In the genomic region with DNA sequence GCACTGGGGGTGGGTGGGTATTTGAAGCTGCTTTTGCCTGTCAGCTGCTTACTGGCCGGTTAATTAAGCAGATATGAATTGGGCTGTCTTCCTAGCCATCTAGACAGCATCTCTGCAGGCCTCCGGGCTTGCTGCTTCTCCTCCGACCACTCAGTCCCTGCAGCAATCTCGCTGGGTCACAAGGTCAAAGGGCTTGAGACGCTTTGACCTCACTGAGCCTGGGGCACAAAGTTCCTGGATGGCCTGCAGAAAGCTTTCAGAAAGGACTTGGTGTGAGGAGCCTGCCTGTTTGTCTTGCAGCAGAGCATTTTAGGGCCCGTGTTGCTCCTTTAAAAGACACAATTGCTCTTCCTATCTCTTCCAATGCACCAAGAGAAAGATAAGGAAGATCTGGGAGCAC, we compare ENCODE assay signal across 22 mouse cellular contexts.
DNase-seq lines count a peak whose midpoint lies in the region; ATAC-seq lines count a peak whose summit lies in the region.
"Had no signal": no experiment of that assay in that cellular context is flagged by ENCODE, and none has a peak within 500 bp of the region (broad histone marks: within the 10 kb centered on the region; RNA-seq: fewer than 3 reads in every experiment).

No protein-coding gene starts in this region.

- no peaks in the 10 kb centered on the region for H3K36me3 ChIP-seq in heart, embryonic 10.5 days
- no peaks in the 10 kb centered on the region for H3K36me3 ChIP-seq in midbrain, embryonic 10.5 days
- H3K36me3 ChIP-seq in midbrain, embryonic 16.5 days (ENCODE audit: control insufficient read depth, insufficient read depth, low read length) = no peaks in the 10 kb centered on the region
- H3K36me3 ChIP-seq: forebrain, embryonic 10.5 days; hindbrain, embryonic 15.5 days; intestine, embryonic 15.5 days had no signal

- DNase-seq in heart, embryonic 10.5 days (ENCODE audit: low spot score) = no peak
- no peak for DNase-seq in heart, postnatal 14 days
- peak; percentile 29 for DNase-seq in midbrain, embryonic 10.5 days (ENCODE audit: low spot score)
- DNase-seq in left cerebral cortex, postnatal 36 days (ENCODE audit: low spot score in 2 of 2) = no peak
- DNase-seq: adrenal gland, adult 8-10 months; adrenal gland, postnatal 25 days; cerebellum, adult 11-12 months; cerebellum, adult 8-10 months; cerebellum, postnatal 36 days; gastrocnemius, postnatal 10 days; gastrocnemius, postnatal 36 days; heart, adult 2 months; heart, postnatal 36 days had no signal

- intact Hi-C loops in heart, postnatal 14 days (cut with DNase I) = no loop called here
- intact Hi-C loops in left cerebral cortex, postnatal 36 days (cut with DNase I) = no loop called here

- WGBS in heart, embryonic 10.5 days = 33% methylated on average over 6 of the region's 6 CpGs
- WGBS in midbrain, embryonic 10.5 days = 34% methylated on average over 6 of the region's 6 CpGs
- 33% methylated on average over 6 of the region's 6 CpGs for WGBS in midbrain, embryonic 16.5 days

- H3K4me3 ChIP-seq in heart, embryonic 10.5 days = no peak overlapping the region
- no peak overlapping the region for H3K4me3 ChIP-seq in midbrain, embryonic 10.5 days
- no peak overlapping the region for H3K4me3 ChIP-seq in midbrain, embryonic 16.5 days (ENCODE audit: low read depth, low read length)
- H3K4me3 ChIP-seq: forebrain, embryonic 10.5 days; forebrain, embryonic 13.5 days; heart, adult 2 months; hindbrain, embryonic 15.5 days; intestine, embryonic 15.5 days had no signal

- no peaks in the 10 kb centered on the region for H3K9me3 ChIP-seq in heart, embryonic 10.5 days
- no peaks in the 10 kb centered on the region for H3K9me3 ChIP-seq in midbrain, embryonic 10.5 days (replicated peaks)
- no peaks in the 10 kb centered on the region for H3K9me3 ChIP-seq in midbrain, embryonic 16.5 days (replicated peaks; ENCODE audit: control insufficient read depth, low read length, poor library complexity, severe bottlenecking)
- H3K9me3 ChIP-seq: forebrain, embryonic 10.5 days; forebrain, embryonic 13.5 days; hindbrain, embryonic 15.5 days; intestine, embryonic 15.5 days had no signal

- 0 out of 2 replicates have a peak overlapping the region, but pooled peaks have one; percentile 14 for H3K27ac ChIP-seq in heart, embryonic 10.5 days
- H3K27ac ChIP-seq in midbrain, embryonic 10.5 days (replicated peaks) = no peak overlapping the region
- no peak overlapping the region for H3K27ac ChIP-seq in midbrain, embryonic 16.5 days (ENCODE audit: low read length)
- H3K27ac ChIP-seq: forebrain, embryonic 10.5 days; forebrain, embryonic 13.5 days; heart, adult 2 months; hindbrain, embryonic 15.5 days; intestine, embryonic 15.5 days had no signal

- no peak for ATAC-seq in midbrain, embryonic 16.5 days
- ATAC-seq in inflammation-experienced regulatory T-cells, adult 6 months = peak; percentile 28
- ATAC-seq: CD4-positive, CD25-positive, alpha-beta regulatory T cell, adult 4 months; forebrain, embryonic 13.5 days; forebrain, embryonic 16.5 days; intestine, embryonic 15.5 days had no signal

- H3K27me3 ChIP-seq in heart, embryonic 10.5 days (ENCODE audit: insufficient read depth, poor library complexity, severe bottlenecking) = no peaks in the 10 kb centered on the region
- H3K27me3 ChIP-seq in midbrain, embryonic 10.5 days (ENCODE audit: low read depth, poor library complexity, severe bottlenecking) = no peaks in the 10 kb centered on the region; the same call in 1 of the 2 replicates
- H3K27me3 ChIP-seq in midbrain, embryonic 16.5 days (ENCODE audit: control insufficient read depth, insufficient read depth, low read depth, low read length) = no peaks in the 10 kb centered on the region
- H3K27me3 ChIP-seq: forebrain, embryonic 13.5 days; hindbrain, embryonic 15.5 days; intestine, embryonic 15.5 days had no signal

- H3K4me2 ChIP-seq in midbrain, embryonic 16.5 days (ENCODE audit: low read length) = no peak overlapping the region
- H3K4me2 ChIP-seq: forebrain, embryonic 13.5 days; heart, embryonic 11.5 days; hindbrain, embryonic 15.5 days; intestine, embryonic 15.5 days had no signal

- no peak overlapping the region for H3K9ac ChIP-seq in midbrain, embryonic 16.5 days (ENCODE audit: low read depth, low read length)
- H3K9ac ChIP-seq: forebrain, embryonic 13.5 days; hindbrain, embryonic 15.5 days; intestine, embryonic 15.5 days had no signal

- H3K4me1 ChIP-seq in heart, embryonic 10.5 days = peaks cover 22% of the 10 kb centered on the region
- H3K4me1 ChIP-seq in midbrain, embryonic 10.5 days = peaks cover 16% of the 10 kb centered on the region
- H3K4me1 ChIP-seq in midbrain, embryonic 16.5 days (ENCODE audit: control insufficient read depth, insufficient read depth, low read length) = no peaks in the 10 kb centered on the region
- H3K4me1 ChIP-seq: forebrain, embryonic 13.5 days; hindbrain, embryonic 15.5 days; intestine, embryonic 15.5 days had no signal
